Mouse (Mus musculus): ENCODE data around the gene Vamp2. TPM values are rescaled to one million over a fixed set of nuclear protein-coding genes. Genes with fewer than 3 reads are reported as not detected.

Gene Vamp2
- total and polyA plus RNA-seq, 2 experiments, result 5.2 to 36.9 TPM

DNA sequence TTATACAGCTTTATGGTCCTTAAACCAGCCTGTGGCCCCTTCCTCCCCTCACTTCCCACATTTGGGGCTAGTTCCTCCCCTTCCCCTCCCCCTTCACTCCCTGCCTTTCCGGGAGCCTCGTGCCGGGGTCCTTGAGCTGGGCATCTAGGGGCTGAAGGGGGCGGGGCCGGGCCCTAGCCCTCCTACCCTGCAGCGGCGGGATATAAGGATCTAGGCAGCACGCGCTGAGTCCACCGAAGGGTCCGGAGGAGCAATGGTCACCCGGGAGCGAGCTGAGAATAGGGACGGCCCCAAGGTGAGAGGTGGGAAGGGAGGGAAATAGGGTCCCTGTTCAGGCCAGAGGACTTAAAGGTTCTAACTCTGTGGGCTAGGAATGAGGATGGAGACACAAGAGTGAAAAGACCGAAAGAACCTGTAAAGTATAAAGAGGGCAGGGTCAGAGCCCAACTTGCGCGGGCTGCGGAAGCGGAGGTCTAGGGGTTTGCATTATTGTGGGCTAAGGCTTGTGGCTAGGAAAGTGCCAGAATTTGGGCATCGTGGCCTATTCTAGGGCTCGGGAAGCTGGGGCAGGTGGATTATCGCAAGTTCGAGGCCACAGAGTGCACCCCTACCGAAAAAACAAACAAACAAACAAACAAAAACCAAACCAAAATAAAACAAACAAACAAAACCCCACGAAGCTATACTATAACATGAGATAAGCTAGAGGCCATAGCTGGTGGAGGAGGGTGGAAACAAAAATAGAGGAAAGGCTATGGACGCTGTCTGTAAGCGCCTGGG is 32.1 kb downstream of the Vamp2 start, which contains the start of gene Hes7:
TSS of gene Hes7 (plus strand) at position 184 of the 780 bp plus-strand sequence.
- no peak for DNase-seq (ENCODE audit: extremely low read depth, low read depth, low spot score)
- Histone ChIP-seq H3K4me3 (ENCODE audit: insufficient read depth, low read depth, low read length) (peak within 1 kb of the TSS; percentile 60; the same call in 1 of the 2 replicates), H3K79me2 (ENCODE audit: control insufficient read depth, insufficient read depth, low read length) (no peaks in the 10 kb centered on the region), H3K4me1 (ENCODE audit: control insufficient read depth, insufficient read depth, low read length) (peaks cover 7% of the 10 kb centered on the region; the same call in 1 of the 2 replicates), H3K9ac (ENCODE audit: low read depth, low read length) (peak within 1 kb of the TSS; percentile 75), H3K27ac (replicated peaks; ENCODE audit: insufficient read depth, low read depth, low read length) (no peak within 1 kb of the TSS), H3K36me3 (ENCODE audit: control insufficient read depth, insufficient read depth, low read length) (no peaks in the 10 kb centered on the region), H3K27me3 (ENCODE audit: control insufficient read depth, insufficient read depth, low read length) (no peaks in the 10 kb centered on the region)
- no peak for TF ChIP-seq POLR2A (IDR thresholded peaks at IDR 0.05; ENCODE audit: extremely low read depth, insufficient read depth, low read length)
- TF ChIP-seq CTCF (IDR thresholded peaks at IDR 0.05; ENCODE audit: low read depth, low read length), result no peak
- 21% methylated on average over 27 of the region's 27 CpGs for WGBS

DNA sequence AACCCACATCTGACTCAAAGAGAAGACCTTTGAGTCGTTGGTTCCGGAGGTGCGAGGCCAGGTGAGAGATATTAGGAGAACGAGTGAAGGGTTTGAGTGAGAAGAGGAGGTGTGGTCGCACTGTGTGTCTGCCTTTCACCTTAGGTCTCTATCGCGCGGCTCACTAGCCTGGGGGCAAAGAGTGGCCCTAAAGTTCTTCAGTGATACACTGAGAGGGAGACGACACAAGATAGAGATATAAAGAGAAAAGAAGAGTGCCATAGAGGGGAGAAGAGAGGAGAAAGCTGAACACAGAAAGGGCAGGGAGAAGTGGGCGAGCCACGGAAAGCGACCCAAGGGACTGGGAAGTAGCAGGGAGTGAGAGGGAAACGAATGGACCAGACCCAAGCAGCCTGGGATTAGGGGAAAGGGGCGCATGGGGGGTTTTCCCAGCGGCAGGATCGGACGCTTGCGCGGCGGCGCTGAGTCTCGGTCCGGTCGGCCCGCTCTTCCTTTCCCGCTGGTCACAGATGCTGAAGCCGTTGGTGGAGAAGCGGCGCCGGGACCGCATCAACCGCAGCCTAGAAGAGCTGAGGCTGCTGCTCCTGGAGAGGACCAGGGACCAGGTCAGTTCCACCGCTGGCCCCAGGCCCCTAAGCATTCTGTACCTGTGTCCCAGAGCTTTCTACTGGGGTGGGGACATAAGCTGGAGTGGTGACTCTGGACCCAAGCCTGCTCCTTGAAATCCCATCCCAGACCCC is 32.9 kb downstream of the Vamp2 start:
- peak overlapping the region; percentile 60 for H3K4me3 ChIP-seq (ENCODE audit: insufficient read depth, low read depth, low read length)
- H3K9ac ChIP-seq (ENCODE audit: low read depth, low read length), result peak overlapping the region; percentile 75
- DNase-seq (ENCODE audit: extremely low read depth, low read depth, low spot score), result no peak
- H3K4me1 ChIP-seq (ENCODE audit: control insufficient read depth, insufficient read depth, low read length), result peaks cover 13% of the 10 kb centered on the region; the same call in 1 of the 2 replicates
- H3K27ac ChIP-seq (replicated peaks; ENCODE audit: insufficient read depth, low read depth, low read length), result no peak overlapping the region
- no peaks in the 10 kb centered on the region for H3K27me3 ChIP-seq (ENCODE audit: control insufficient read depth, insufficient read depth, low read length)
- TF ChIP-seq CTCF (IDR thresholded peaks at IDR 0.05; ENCODE audit: low read depth, low read length) (no peak), POLR2A (IDR thresholded peaks at IDR 0.05; ENCODE audit: extremely low read depth, insufficient read depth, low read length) (no peak)
- WGBS, result 7% methylated on average over 33 of the region's 33 CpGs
- no peaks in the 10 kb centered on the region for H3K79me2 ChIP-seq (ENCODE audit: control insufficient read depth, insufficient read depth, low read length)
- no peaks in the 10 kb centered on the region for H3K36me3 ChIP-seq (ENCODE audit: control insufficient read depth, insufficient read depth, low read length)

DNA sequence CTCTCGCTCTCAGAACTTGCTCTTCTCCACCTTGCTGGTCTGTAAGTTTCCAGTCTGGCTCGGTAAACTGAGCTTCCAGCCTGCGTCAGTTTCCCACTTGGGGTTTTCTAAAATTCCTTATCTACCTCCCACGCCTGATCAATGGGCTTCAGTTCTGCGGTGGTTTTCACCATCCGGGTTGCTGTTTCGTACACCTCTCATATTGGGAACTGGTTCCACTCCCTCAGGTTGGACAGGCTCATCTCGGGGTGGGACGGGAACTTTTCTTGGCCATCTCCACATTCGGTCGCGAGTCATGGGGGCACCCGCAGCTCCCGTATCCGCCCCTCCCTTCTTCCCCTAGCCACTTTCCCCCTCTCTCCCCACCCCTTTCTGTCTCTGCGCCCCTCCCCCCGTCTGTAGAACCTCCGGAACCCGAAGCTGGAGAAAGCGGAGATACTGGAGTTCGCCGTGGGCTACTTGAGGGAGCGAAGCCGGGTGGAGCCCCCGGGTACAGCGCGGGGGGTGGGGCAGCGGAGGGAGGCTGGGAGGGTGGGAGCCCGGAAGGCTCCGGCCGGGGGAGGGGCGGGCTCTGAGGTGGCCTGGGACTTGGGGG is 33.5 kb downstream of the Vamp2 start:
- Histone ChIP-seq H3K79me2 (ENCODE audit: control insufficient read depth, insufficient read depth, low read length) (no peaks in the 10 kb centered on the region), H3K4me1 (ENCODE audit: control insufficient read depth, insufficient read depth, low read length) (peaks cover 15% of the 10 kb centered on the region; the same call in 1 of the 2 replicates), H3K9ac (ENCODE audit: low read depth, low read length) (peak overlapping the region; percentile 75), H3K27me3 (ENCODE audit: control insufficient read depth, insufficient read depth, low read length) (no peaks in the 10 kb centered on the region), H3K36me3 (ENCODE audit: control insufficient read depth, insufficient read depth, low read length) (no peaks in the 10 kb centered on the region), H3K4me3 (ENCODE audit: insufficient read depth, low read depth, low read length) (peak overlapping the region; percentile 60), H3K27ac (replicated peaks; ENCODE audit: insufficient read depth, low read depth, low read length) (no peak overlapping the region)
- TF ChIP-seq POLR2A (IDR thresholded peaks at IDR 0.05; ENCODE audit: extremely low read depth, insufficient read depth, low read length) (no peak), CTCF (IDR thresholded peaks at IDR 0.05; ENCODE audit: low read depth, low read length) (no peak)
- 1% methylated on average over 31 of the region's 32 CpGs for WGBS
- peak; percentile 6 for DNase-seq (ENCODE audit: extremely low read depth, low read depth, low spot score)

DNA sequence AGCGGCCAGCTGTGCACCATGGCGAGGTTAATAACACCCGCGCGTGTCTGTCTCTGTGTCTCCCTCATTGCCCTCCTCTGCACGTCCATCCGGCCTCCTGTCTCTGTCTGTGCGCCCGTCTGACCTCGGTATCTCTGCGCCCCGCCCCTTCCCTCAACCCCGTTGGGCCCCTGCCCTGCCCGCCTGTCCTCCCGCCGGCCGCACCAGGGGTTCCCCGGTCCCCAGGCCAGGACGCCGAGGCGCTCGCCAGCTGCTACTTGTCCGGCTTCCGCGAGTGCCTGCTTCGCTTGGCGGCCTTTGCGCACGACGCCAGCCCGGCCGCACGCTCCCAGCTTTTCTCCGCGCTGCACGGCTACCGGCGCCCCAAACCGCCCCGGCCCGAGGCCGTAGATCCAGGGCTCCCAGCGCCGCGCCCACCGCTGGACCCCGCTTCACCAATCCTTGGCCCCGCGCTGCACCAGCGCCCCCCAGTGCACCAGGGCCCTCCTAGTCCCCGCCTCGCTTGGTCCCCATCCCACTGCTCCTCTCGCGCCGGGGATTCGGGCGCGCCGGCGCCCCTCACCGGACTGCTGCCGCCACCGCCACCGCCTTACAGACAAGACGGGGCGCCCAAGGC is 34.2 kb downstream of the Vamp2 start, which contains the start of gene 9130213A22Rik:
TSS of gene 9130213A22Rik (minus strand) at position 254 of the 616 bp plus-strand sequence.
- peak; percentile 54 for DNase-seq (ENCODE audit: extremely low read depth, low read depth, low spot score)
- peak within 1 kb of the TSS; percentile 60 for H3K4me3 ChIP-seq (ENCODE audit: insufficient read depth, low read depth, low read length)
- H3K9ac ChIP-seq (ENCODE audit: low read depth, low read length), result peak within 1 kb of the TSS; percentile 75
- H3K27me3 ChIP-seq (ENCODE audit: control insufficient read depth, insufficient read depth, low read length), result no peaks in the 10 kb centered on the region
- peaks cover 13% of the 10 kb centered on the region; the same call in 1 of the 2 replicates for H3K4me1 ChIP-seq (ENCODE audit: control insufficient read depth, insufficient read depth, low read length)
- peak; percentile 69 for TF ChIP-seq CTCF (IDR thresholded peaks at IDR 0.05; ENCODE audit: low read depth, low read length)
- TF ChIP-seq POLR2A (IDR thresholded peaks at IDR 0.05; ENCODE audit: extremely low read depth, insufficient read depth, low read length), result no peak
- no peaks in the 10 kb centered on the region for H3K36me3 ChIP-seq (ENCODE audit: control insufficient read depth, insufficient read depth, low read length)
- H3K27ac ChIP-seq (replicated peaks; ENCODE audit: insufficient read depth, low read depth, low read length), result peak within 1 kb of the TSS; percentile 57
- under 1% methylated on average over 62 of the region's 66 CpGs for WGBS
- H3K79me2 ChIP-seq (ENCODE audit: control insufficient read depth, insufficient read depth, low read length), result no peaks in the 10 kb centered on the region

DNA sequence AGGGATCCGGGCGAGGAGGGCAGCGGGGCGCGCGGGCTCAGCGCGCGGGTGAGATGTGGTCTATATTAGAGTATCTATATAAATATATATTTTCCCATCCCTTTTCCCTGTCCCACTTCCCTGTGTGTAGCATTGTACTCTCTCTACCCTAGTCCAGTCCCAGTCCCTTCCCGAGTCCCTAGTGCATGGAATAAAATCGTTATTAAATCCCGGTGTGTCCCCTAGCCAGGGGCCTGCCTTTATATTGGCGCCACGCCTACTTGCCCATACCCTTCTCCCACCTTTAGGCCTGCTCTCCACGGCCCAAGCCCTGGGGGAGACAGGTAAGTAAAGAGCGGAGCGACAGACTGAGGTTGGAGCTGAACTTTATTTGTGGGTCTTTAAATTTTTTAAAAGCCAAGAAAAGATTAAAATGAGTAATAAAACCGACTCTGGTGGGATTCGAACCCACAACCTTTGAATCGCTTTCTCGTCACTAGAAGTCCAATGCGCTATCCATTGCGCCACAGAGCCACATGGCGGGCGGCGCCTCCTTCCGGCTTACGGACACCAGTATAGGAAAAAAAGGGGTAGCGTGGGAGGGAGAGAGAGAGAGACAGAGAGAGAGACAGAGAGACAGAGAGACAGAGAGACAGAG is 34.9 kb downstream of the Vamp2 start:
- Histone ChIP-seq H3K4me3 (ENCODE audit: insufficient read depth, low read depth, low read length) (peak overlapping the region; percentile 60), H3K27me3 (ENCODE audit: control insufficient read depth, insufficient read depth, low read length) (no peaks in the 10 kb centered on the region), H3K27ac (replicated peaks; ENCODE audit: insufficient read depth, low read depth, low read length) (peak overlapping the region; percentile 53; the same call in 1 of the 2 replicates), H3K36me3 (ENCODE audit: control insufficient read depth, insufficient read depth, low read length) (no peaks in the 10 kb centered on the region), H3K9ac (ENCODE audit: low read depth, low read length) (peak overlapping the region; percentile 75), H3K4me1 (ENCODE audit: control insufficient read depth, insufficient read depth, low read length) (peaks cover 11% of the 10 kb centered on the region; the same call in 1 of the 2 replicates), H3K79me2 (ENCODE audit: control insufficient read depth, insufficient read depth, low read length) (no peaks in the 10 kb centered on the region)
- under 1% methylated on average over 29 of the region's 29 CpGs for WGBS
- DNase-seq (ENCODE audit: extremely low read depth, low read depth, low spot score), result peak; percentile 73
- TF ChIP-seq CTCF (IDR thresholded peaks at IDR 0.05; ENCODE audit: low read depth, low read length), result no peak
- no peak for TF ChIP-seq POLR2A (IDR thresholded peaks at IDR 0.05; ENCODE audit: extremely low read depth, insufficient read depth, low read length)

Data from liver, adult 2 months (tissue).